ENCODE assay signal across 25 mouse cellular contexts in genomic region chr14:59919865-59920264, GRCm38 (mm10).
A peak's percentile ranks its signal among the peaks of the same experiment; 100 is the strongest.
DNase-seq lines count a peak whose midpoint lies in the region; ATAC-seq and TF ChIP-seq lines count a peak whose summit lies in the region.
"Had no signal": no experiment of that assay in that cellular context is flagged by ENCODE, and none has a peak within 500 bp of the region (broad histone marks: within the 10 kb centered on the region; RNA-seq: fewer than 3 reads in every experiment).

No protein-coding gene starts in this region.

- H3K27me3 ChIP-seq in limb, embryonic 12.5 days: peaks cover 8% of the 10 kb centered on the region; the same call in 1 of the 2 replicates
- H3K27me3 ChIP-seq in limb, embryonic 10.5 days (ENCODE audit: low read depth, poor library complexity, severe bottlenecking): no peaks in the 10 kb centered on the region
- no peaks in the 10 kb centered on the region for H3K27me3 ChIP-seq in intestine, embryonic 15.5 days (replicated peaks)
- no peaks in the 10 kb centered on the region for H3K27me3 ChIP-seq in intestine, postnatal 0 days (replicated peaks; ENCODE audit: control insufficient read depth, insufficient read depth, low read length)
- H3K27me3 ChIP-seq: embryonic facial prominence, embryonic 13.5 days; embryonic facial prominence, embryonic 15.5 days; forebrain, embryonic 12.5 days had no signal

- no peak overlapping the region for H3K4me3 ChIP-seq in limb, embryonic 12.5 days (replicated peaks)
- H3K4me3 ChIP-seq in limb, embryonic 10.5 days: no peak overlapping the region
- no peak overlapping the region for H3K4me3 ChIP-seq in intestine, embryonic 15.5 days (replicated peaks)
- H3K4me3 ChIP-seq in intestine, postnatal 0 days (ENCODE audit: low read depth, low read length): no peak overlapping the region
- H3K4me3 ChIP-seq: embryonic facial prominence, embryonic 13.5 days; embryonic facial prominence, embryonic 15.5 days; erythroblast, embryonic 14.5 days; forebrain, embryonic 10.5 days; forebrain, embryonic 12.5 days had no signal

- H3K36me3 ChIP-seq in limb, embryonic 12.5 days: no peaks in the 10 kb centered on the region
- H3K36me3 ChIP-seq in limb, embryonic 10.5 days: no peaks in the 10 kb centered on the region
- H3K36me3 ChIP-seq in intestine, embryonic 15.5 days: no peaks in the 10 kb centered on the region
- no peaks in the 10 kb centered on the region for H3K36me3 ChIP-seq in intestine, postnatal 0 days (ENCODE audit: control insufficient read depth, insufficient read depth)
- H3K36me3 ChIP-seq: embryonic facial prominence, embryonic 13.5 days; embryonic facial prominence, embryonic 15.5 days; forebrain, embryonic 10.5 days; forebrain, embryonic 12.5 days; G1E had no signal

- 0 out of 2 replicates have a peak overlapping the region, but pooled peaks have one; percentile 0 for H3K4me2 ChIP-seq in limb, embryonic 12.5 days
- no peak overlapping the region for H3K4me2 ChIP-seq in intestine, embryonic 15.5 days (replicated peaks)
- peak overlapping the region; percentile 48 for H3K4me2 ChIP-seq in intestine, postnatal 0 days (replicated peaks; ENCODE audit: low read depth)
- H3K4me2 ChIP-seq: embryonic facial prominence, embryonic 13.5 days; embryonic facial prominence, embryonic 15.5 days; forebrain, embryonic 12.5 days had no signal

- H3K9ac ChIP-seq in limb, embryonic 12.5 days (replicated peaks): no peak overlapping the region
- H3K9ac ChIP-seq in intestine, embryonic 15.5 days: no peak overlapping the region
- no peak overlapping the region for H3K9ac ChIP-seq in intestine, postnatal 0 days (ENCODE audit: low read depth, low read length)
- H3K9ac ChIP-seq: embryonic facial prominence, embryonic 13.5 days; embryonic facial prominence, embryonic 15.5 days; forebrain, embryonic 12.5 days had no signal

- H3K9me3 ChIP-seq in limb, embryonic 12.5 days: no peaks in the 10 kb centered on the region
- H3K9me3 ChIP-seq in limb, embryonic 10.5 days (replicated peaks): no peaks in the 10 kb centered on the region
- no peaks in the 10 kb centered on the region for H3K9me3 ChIP-seq in intestine, embryonic 15.5 days
- H3K9me3 ChIP-seq in intestine, postnatal 0 days (ENCODE audit: control insufficient read depth): no peaks in the 10 kb centered on the region
- H3K9me3 ChIP-seq: embryonic facial prominence, embryonic 13.5 days; embryonic facial prominence, embryonic 15.5 days; forebrain, embryonic 10.5 days; forebrain, embryonic 12.5 days had no signal

- peaks cover 16% of the 10 kb centered on the region for H3K4me1 ChIP-seq in limb, embryonic 12.5 days (replicated peaks)
- H3K4me1 ChIP-seq in limb, embryonic 10.5 days: peaks cover 8% of the 10 kb centered on the region; the same call in 1 of the 2 replicates
- peaks cover 2% of the 10 kb centered on the region; the same call in 1 of the 2 replicates for H3K4me1 ChIP-seq in intestine, embryonic 15.5 days (replicated peaks)
- no peaks in the 10 kb centered on the region for H3K4me1 ChIP-seq in intestine, postnatal 0 days (replicated peaks; ENCODE audit: control insufficient read depth, insufficient read depth, low read length)
- H3K4me1 ChIP-seq: embryonic facial prominence, embryonic 13.5 days; embryonic facial prominence, embryonic 15.5 days had no signal

- ATAC-seq in limb, embryonic 12.5 days (ENCODE audit: insufficient number of reproducible peaks, insufficient read depth, low FRiP score, low TSS enrichment, low read depth): no peak
- ATAC-seq in intestine, embryonic 15.5 days: 0 out of 2 replicates have a peak, but pooled peaks have one; percentile 17
- ATAC-seq in intestine, postnatal 0 days: peak; percentile 59; the same call in 1 of the 2 replicates
- ATAC-seq: activated CD4-positive, CD25-positive, alpha-beta regulatory T cell, adult 4 months; forebrain, embryonic 14.5 days; forebrain, embryonic 16.5 days; Patski had no signal

- H3K27ac ChIP-seq in limb, embryonic 12.5 days: no peak overlapping the region
- H3K27ac ChIP-seq in limb, embryonic 10.5 days: no peak overlapping the region
- H3K27ac ChIP-seq in intestine, embryonic 15.5 days: no peak overlapping the region
- H3K27ac ChIP-seq in intestine, postnatal 0 days (ENCODE audit: low read depth, low read length): no peak overlapping the region
- H3K27ac ChIP-seq: embryonic facial prominence, embryonic 13.5 days; embryonic facial prominence, embryonic 15.5 days; forebrain, embryonic 10.5 days; forebrain, embryonic 12.5 days had no signal

- no peak for TF ChIP-seq CTCF in intestine, postnatal 0 days (IDR thresholded peaks at IDR 0.05; ENCODE audit: low read depth)

- 42% methylated on average over 8 of the region's 8 CpGs for WGBS in limb, embryonic 12.5 days
- WGBS in limb, embryonic 10.5 days: 58% methylated on average over 8 of the region's 8 CpGs
- WGBS in intestine, embryonic 15.5 days: 35% methylated on average over 8 of the region's 8 CpGs
- 30% methylated on average over 8 of the region's 8 CpGs for WGBS in intestine, postnatal 0 days

- DNase-seq in limb, embryonic 10.5 days (ENCODE audit: low spot score): no peak
- no peak for DNase-seq in cerebellum, postnatal 14 days
- DNase-seq in adrenal gland, adult 2 months: no peak
- DNase-seq in kidney, postnatal 36 days: no peak
- DNase-seq: adrenal gland, postnatal 10 days; adrenal gland, postnatal 25 days; cerebellum, adult 11 months; cerebellum, adult 18-20 months; cerebellum, adult 8-10 months; cerebellum, adult 9-11 months; cerebellum, postnatal 36 days; embryo, embryonic 11 days had no signal
